Mouse (Mus musculus): ENCODE data around the gene Sdk1. TPM values are rescaled to one million over a fixed set of nuclear protein-coding genes. Genes with fewer than 3 reads are reported as not detected.

Gene Sdk1
- total and polyA plus RNA-seq, 3 experiments = 0.04 to 0.87 TPM; not detected in 1

- H3K4me1 ChIP-seq (ENCODE audit: control insufficient read depth in 1 of 2, insufficient read depth in 2 of 2) = no peaks in the 10 kb centered on the region
- H3K27ac ChIP-seq (ENCODE audit: insufficient read depth, low read depth) = no peak overlapping the region
- no peaks in the 10 kb centered on the region for H3K36me3 ChIP-seq (replicated peaks in 1 of 2; ENCODE audit: control insufficient read depth in 1 of 2, insufficient read depth in 1 of 2, low read length in 1 of 2)
- TF ChIP-seq CTCF (conservative IDR thresholded peaks at IDR 0.05 in 1 of 2, IDR thresholded peaks at IDR 0.05 in 1 of 2; ENCODE audit: low read depth in 2 of 2, low read length in 2 of 2) (no peak), TBP (conservative IDR thresholded peaks at IDR 0.05; ENCODE audit: low read depth, low read length) (no peak), HCFC1 (IDR thresholded peaks at IDR 0.05; ENCODE audit: low read depth, low read length) (no peak), USF2 (conservative IDR thresholded peaks at IDR 0.05; ENCODE audit: low read depth, low read length) (no peak), NRF1 (IDR thresholded peaks at IDR 0.05; ENCODE audit: low read depth, low read length) (no peak), MXI1 (IDR thresholded peaks at IDR 0.05; ENCODE audit: low read depth, low read length) (no peak), ELF1 (IDR thresholded peaks at IDR 0.05; ENCODE audit: low read depth, low read length) (no peak)
- DNase-seq (ENCODE audit: extremely low read depth) = no peak
- H3K79me2 ChIP-seq (replicated peaks; ENCODE audit: control insufficient read depth, extremely low read depth, insufficient read depth, poor library complexity, severe bottlenecking) = no peaks in the 10 kb centered on the region
- dilution Hi-C loops (cut with MboI; ENCODE audit: extremely low pct_ligation_motif_present, extremely low pct_unique_long_range_greater_than_20kb, low sequenced_read_pairs) = no loop called here
- H3K9me3 ChIP-seq (replicated peaks; ENCODE audit: low read length) = peaks cover 2% of the 10 kb centered on the region
- no peak overlapping the region for H3K4me3 ChIP-seq (replicated peaks in 1 of 3; ENCODE audit: low read depth in 2 of 3, low read length in 2 of 3, poor library complexity in 1 of 3)
- no peak overlapping the region for H3K4me2 ChIP-seq (ENCODE audit: insufficient read depth, low read depth, poor library complexity, severe bottlenecking)
- no peaks in the 10 kb centered on the region for H3K27me3 ChIP-seq (replicated peaks)
- in situ Hi-C loops (cut with MboI; ENCODE audit: low pct_ligation_motif_present, low pct_unique_long_range_greater_than_20kb, low sequenced_read_pairs) = no loop called here
- no peak overlapping the region for H3K9ac ChIP-seq (ENCODE audit: insufficient read depth, low read depth)
These were observed 320.8 kb downstream of the Sdk1 start for GRCm38 (mm10) chr5:141561989-141562560.

- H3K27ac ChIP-seq (ENCODE audit: insufficient read depth, low read depth) = no peak overlapping the region
- no peak overlapping the region for H3K9ac ChIP-seq (ENCODE audit: insufficient read depth, low read depth)
- no peak overlapping the region for H3K4me2 ChIP-seq (ENCODE audit: insufficient read depth, low read depth, poor library complexity, severe bottlenecking)
- no peaks in the 10 kb centered on the region for H3K36me3 ChIP-seq (replicated peaks in 1 of 2; ENCODE audit: control insufficient read depth in 1 of 2, insufficient read depth in 1 of 2, low read length in 1 of 2)
- peaks cover 2% of the 10 kb centered on the region for H3K9me3 ChIP-seq (replicated peaks; ENCODE audit: low read length)
- no peaks in the 10 kb centered on the region for H3K27me3 ChIP-seq (replicated peaks)
- TF ChIP-seq MXI1 (IDR thresholded peaks at IDR 0.05; ENCODE audit: low read depth, low read length) = no peak
- TF ChIP-seq TCF12 (IDR thresholded peaks at IDR 0.05; ENCODE audit: low read depth, low read length) = no peak
- TF ChIP-seq CTCF (conservative IDR thresholded peaks at IDR 0.05 in 1 of 2, IDR thresholded peaks at IDR 0.05 in 1 of 2; ENCODE audit: low read depth in 2 of 2, low read length in 2 of 2) = peak in 1 of 2 experiments; percentile 7; a peak in 1 of 4 replicates
- no peak for TF ChIP-seq USF1 (IDR thresholded peaks at IDR 0.05; ENCODE audit: low read depth, low read length)
- no peak for TF ChIP-seq ZMIZ1 (IDR thresholded peaks at IDR 0.05; ENCODE audit: low read depth, low read length)
- H3K79me2 ChIP-seq (replicated peaks; ENCODE audit: control insufficient read depth, extremely low read depth, insufficient read depth, poor library complexity, severe bottlenecking) = no peaks in the 10 kb centered on the region
- in situ Hi-C loops (cut with MboI; ENCODE audit: low pct_ligation_motif_present, low pct_unique_long_range_greater_than_20kb, low sequenced_read_pairs) (no loop called here), dilution Hi-C loops (cut with MboI; ENCODE audit: extremely low pct_ligation_motif_present, extremely low pct_unique_long_range_greater_than_20kb, low sequenced_read_pairs) (no loop called here)
- no peak overlapping the region for H3K4me3 ChIP-seq (replicated peaks in 1 of 3; ENCODE audit: low read depth in 2 of 3, low read length in 2 of 3, poor library complexity in 1 of 3)
- no peaks in the 10 kb centered on the region for H3K4me1 ChIP-seq (ENCODE audit: control insufficient read depth in 1 of 2, insufficient read depth in 2 of 2)
- no peak for DNase-seq (ENCODE audit: extremely low read depth)
These were observed 322.9 kb downstream of the Sdk1 start for GRCm38 (mm10) chr5:141564197-141564596.

- TF ChIP-seq UBTF (IDR thresholded peaks at IDR 0.05; ENCODE audit: low read depth, low read length) (no peak), MEF2A (IDR thresholded peaks at IDR 0.05; ENCODE audit: borderline replicate concordance, low read depth, low read length) (no peak), CTCF (conservative IDR thresholded peaks at IDR 0.05 in 1 of 2, IDR thresholded peaks at IDR 0.05 in 1 of 2; ENCODE audit: low read depth in 2 of 2, low read length in 2 of 2) (no peak), HCFC1 (IDR thresholded peaks at IDR 0.05; ENCODE audit: low read depth, low read length) (no peak), MXI1 (IDR thresholded peaks at IDR 0.05; ENCODE audit: low read depth, low read length) (no peak), TCF12 (IDR thresholded peaks at IDR 0.05; ENCODE audit: low read depth, low read length) (no peak), TBP (conservative IDR thresholded peaks at IDR 0.05; ENCODE audit: low read depth, low read length) (no peak), ETS1 (conservative IDR thresholded peaks at IDR 0.05; ENCODE audit: low read depth, low read length) (no peak), CHD2 (IDR thresholded peaks at IDR 0.05; ENCODE audit: low read length) (no peak)
- dilution Hi-C loops (cut with MboI; ENCODE audit: extremely low pct_ligation_motif_present, extremely low pct_unique_long_range_greater_than_20kb, low sequenced_read_pairs) = no loop called here
- Histone ChIP-seq H3K79me2 (replicated peaks; ENCODE audit: control insufficient read depth, extremely low read depth, insufficient read depth, poor library complexity, severe bottlenecking) (no peaks in the 10 kb centered on the region), H3K27ac (ENCODE audit: insufficient read depth, low read depth) (no peak overlapping the region), H3K27me3 (replicated peaks) (no peaks in the 10 kb centered on the region), H3K4me1 (ENCODE audit: control insufficient read depth in 1 of 2, insufficient read depth in 2 of 2) (no peaks in the 10 kb centered on the region), H3K4me2 (ENCODE audit: insufficient read depth, low read depth, poor library complexity, severe bottlenecking) (no peak overlapping the region), H3K36me3 (replicated peaks in 1 of 2; ENCODE audit: control insufficient read depth in 1 of 2, insufficient read depth in 1 of 2, low read length in 1 of 2) (no peaks in the 10 kb centered on the region), H3K4me3 (replicated peaks in 1 of 3; ENCODE audit: low read depth in 2 of 3, low read length in 2 of 3, poor library complexity in 1 of 3) (no peak overlapping the region), H3K9ac (ENCODE audit: insufficient read depth, low read depth) (no peak overlapping the region), H3K9me3 (replicated peaks; ENCODE audit: low read length) (peaks cover 2% of the 10 kb centered on the region)
- in situ Hi-C loops (cut with MboI; ENCODE audit: low pct_ligation_motif_present, low pct_unique_long_range_greater_than_20kb, low sequenced_read_pairs) = no loop called here
- DNase-seq (ENCODE audit: extremely low read depth) = no peak
These were observed 326.8 kb downstream of the Sdk1 start for GRCm38 (mm10) chr5:141568106-141568505.

All from CH12.LX (cell line).